Mouse (Mus musculus): ENCODE measurements around the gene Ppp2r2c. TPM values are rescaled to one million over a fixed set of nuclear protein-coding genes. Genes with fewer than 3 reads are reported as not detected.
"Not testable (repeated sequence)": the region's sequence is repeated elsewhere in the genome, so short reads cannot be mapped to it uniquely, and the experiment has no call there.

Gene Ppp2r2c
- polyA plus RNA-seq, 1 experiment from 2014 or later: 0.40 TPM

DNA sequence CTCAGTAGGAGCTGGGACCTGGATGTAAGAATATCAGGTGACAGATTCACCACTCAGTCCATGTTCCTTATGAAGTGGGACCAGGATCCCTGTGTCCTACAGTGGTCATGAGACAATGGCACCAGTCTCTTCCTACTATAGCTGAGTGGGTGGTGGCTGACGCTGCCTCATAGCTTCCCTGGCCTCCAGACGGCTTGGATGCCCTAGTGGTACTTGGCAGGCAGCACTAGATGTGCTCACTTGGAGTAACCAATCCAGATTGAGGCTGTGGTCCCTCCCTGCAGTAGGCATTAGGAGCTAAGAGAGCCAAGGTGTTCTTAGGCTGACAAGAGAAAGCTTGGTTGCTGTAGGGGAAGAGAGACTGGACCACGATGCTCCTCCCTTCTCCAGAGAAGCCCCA, 61.1 kb downstream of the Ppp2r2c start:
- Histone ChIP-seq H3K4me1 (ENCODE audit: control insufficient read depth, insufficient read depth, low read length) (no peaks in the 10 kb centered on the region), H3K4me3 (ENCODE audit: low read length) (no peak overlapping the region), H3K27ac (ENCODE audit: low read length) (no peak overlapping the region), H3K36me3 (ENCODE audit: control insufficient read depth, insufficient read depth, low read length) (no peaks in the 10 kb centered on the region), H3K9ac (ENCODE audit: low read depth, low read length) (no peak overlapping the region), H3K4me2 (ENCODE audit: low read depth, low read length) (no peak overlapping the region), H3K27me3 (replicated peaks; ENCODE audit: control insufficient read depth, insufficient read depth, low read length) (no peaks in the 10 kb centered on the region), H3K9me3 (ENCODE audit: control insufficient read depth, low read length) (no peaks in the 10 kb centered on the region)
- ATAC-seq: no peak
- WGBS: 70% methylated on average over 3 of the region's 3 CpGs

GRCm38 (mm10) chr5:36933383-36933782, 65.1 kb downstream of the Ppp2r2c start:
- Histone ChIP-seq H3K27ac (ENCODE audit: low read length) (no peak overlapping the region), H3K9ac (ENCODE audit: low read depth, low read length) (no peak overlapping the region), H3K36me3 (ENCODE audit: control insufficient read depth, insufficient read depth, low read length) (no peaks in the 10 kb centered on the region), H3K4me1 (ENCODE audit: control insufficient read depth, insufficient read depth, low read length) (no peaks in the 10 kb centered on the region), H3K27me3 (replicated peaks; ENCODE audit: control insufficient read depth, insufficient read depth, low read length) (no peaks in the 10 kb centered on the region), H3K4me3 (ENCODE audit: low read length) (no peak overlapping the region), H3K4me2 (ENCODE audit: low read depth, low read length) (no peak overlapping the region), H3K9me3 (ENCODE audit: control insufficient read depth, low read length) (no peaks in the 10 kb centered on the region)
- 57% methylated on average over 8 of the region's 8 CpGs for WGBS
- peak; percentile 75 for ATAC-seq

DNA sequence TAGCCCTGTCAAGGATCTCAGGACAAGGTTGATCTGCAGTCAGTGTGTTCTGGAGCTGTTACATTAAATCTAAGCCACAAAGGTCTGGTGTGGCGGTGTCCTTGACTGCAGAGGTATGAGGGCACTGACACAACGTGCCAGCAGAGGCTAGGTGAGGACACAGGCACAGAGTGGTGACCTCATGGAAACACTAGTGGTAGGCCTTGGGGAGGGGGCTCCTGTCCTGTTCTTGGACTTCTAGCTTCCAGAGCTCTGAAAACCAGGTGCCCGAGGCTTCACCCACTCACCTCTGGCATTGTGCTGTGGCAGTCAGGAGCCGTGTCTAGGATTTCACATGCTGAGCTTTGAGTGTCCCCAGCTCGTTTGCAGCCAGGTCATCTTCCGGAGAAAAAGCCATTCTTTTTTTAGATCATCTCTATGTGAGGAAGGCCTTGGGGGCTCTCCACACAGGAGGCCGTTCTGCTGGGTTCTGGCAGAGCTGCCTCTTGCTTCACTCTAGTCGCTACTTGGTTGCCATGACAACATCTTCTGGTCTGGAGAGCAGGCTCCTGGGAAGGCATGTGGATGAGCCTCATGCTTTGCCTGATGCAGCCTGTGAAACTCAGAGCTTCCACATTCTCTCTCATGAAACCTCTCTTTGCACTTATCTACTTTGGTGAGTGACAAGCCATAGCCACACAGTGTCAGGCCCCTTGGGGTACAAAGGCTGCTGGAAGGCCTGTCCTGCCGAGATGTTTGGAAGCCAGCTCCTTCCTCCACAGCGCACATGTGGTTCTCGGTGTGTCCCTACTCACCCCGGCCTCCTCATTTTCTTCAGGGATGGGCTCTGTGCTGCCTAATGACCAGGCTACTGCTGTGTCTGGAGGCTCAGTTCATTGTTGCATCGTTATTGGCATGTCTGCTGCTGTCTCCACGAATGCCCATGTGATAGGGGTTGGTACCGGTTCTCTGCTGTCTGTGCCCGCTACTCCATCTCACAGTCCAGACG, 67.5 kb downstream of the Ppp2r2c start:
- WGBS: 66% methylated on average over 17 of the region's 17 CpGs
- Histone ChIP-seq H3K27me3 (replicated peaks; ENCODE audit: control insufficient read depth, insufficient read depth, low read length) (no peaks in the 10 kb centered on the region), H3K4me1 (ENCODE audit: control insufficient read depth, insufficient read depth, low read length) (no peaks in the 10 kb centered on the region), H3K9me3 (ENCODE audit: control insufficient read depth, low read length) (no peaks in the 10 kb centered on the region), H3K27ac (ENCODE audit: low read length) (no peak overlapping the region), H3K9ac (ENCODE audit: low read depth, low read length) (no peak overlapping the region), H3K4me3 (ENCODE audit: low read length) (no peak overlapping the region), H3K4me2 (ENCODE audit: low read depth, low read length) (no peak overlapping the region), H3K36me3 (ENCODE audit: control insufficient read depth, insufficient read depth, low read length) (no peaks in the 10 kb centered on the region)
- no peak for ATAC-seq

GRCm38 (mm10) chr5:36936548-36936947, 68.2 kb downstream of the Ppp2r2c start:
- H3K9ac ChIP-seq (ENCODE audit: low read depth, low read length): no peak overlapping the region

DNA sequence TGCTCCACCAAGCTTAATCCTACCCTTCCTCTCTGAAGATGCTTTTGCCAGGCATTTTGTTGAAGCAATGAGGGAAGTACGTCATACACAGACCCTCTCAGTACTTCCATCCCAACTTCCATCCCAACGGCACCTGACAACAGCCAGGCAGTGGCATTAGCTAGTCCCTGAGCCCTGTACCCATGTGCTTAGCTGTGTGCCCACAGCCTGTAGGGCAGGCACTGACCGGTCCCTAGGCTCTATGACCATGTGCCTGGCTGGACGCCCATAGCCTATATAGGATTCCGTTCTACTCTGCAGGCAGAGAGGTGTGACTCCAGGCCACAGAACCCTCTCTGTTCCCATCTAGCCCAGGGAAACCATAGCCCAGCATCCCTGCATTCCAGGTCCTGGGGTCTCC, 69.7 kb downstream of the Ppp2r2c start:
- no peaks in the 10 kb centered on the region for H3K36me3 ChIP-seq (ENCODE audit: control insufficient read depth, insufficient read depth, low read length)
- 85% methylated on average over 5 of the region's 5 CpGs for WGBS
- H3K9me3 ChIP-seq (ENCODE audit: control insufficient read depth, low read length): no peaks in the 10 kb centered on the region
- no peaks in the 10 kb centered on the region for H3K4me1 ChIP-seq (ENCODE audit: control insufficient read depth, insufficient read depth, low read length)
- no peak overlapping the region for H3K27ac ChIP-seq (ENCODE audit: low read length)
- no peak overlapping the region for H3K4me3 ChIP-seq (ENCODE audit: low read length)
- H3K27me3 ChIP-seq (replicated peaks; ENCODE audit: control insufficient read depth, insufficient read depth, low read length): no peaks in the 10 kb centered on the region
- no peak overlapping the region for H3K9ac ChIP-seq (ENCODE audit: low read depth, low read length)
- no peak for ATAC-seq
- H3K4me2 ChIP-seq (ENCODE audit: low read depth, low read length): no peak overlapping the region

More at GRCm38 (mm10) chr5:36936548-36936947, 68.2 kb downstream of the Ppp2r2c start:
- Histone ChIP-seq H3K36me3 (ENCODE audit: control insufficient read depth, insufficient read depth, low read length) (no peaks in the 10 kb centered on the region), H3K4me1 (ENCODE audit: control insufficient read depth, insufficient read depth, low read length) (no peaks in the 10 kb centered on the region), H3K4me3 (ENCODE audit: low read length) (no peak overlapping the region), H3K9me3 (ENCODE audit: control insufficient read depth, low read length) (no peaks in the 10 kb centered on the region), H3K27me3 (replicated peaks; ENCODE audit: control insufficient read depth, insufficient read depth, low read length) (no peaks in the 10 kb centered on the region), H3K27ac (ENCODE audit: low read length) (no peak overlapping the region), H3K4me2 (ENCODE audit: low read depth, low read length) (no peak overlapping the region)
- WGBS: 66% methylated on average over 7 of the region's 7 CpGs
- no peak for ATAC-seq

DNA sequence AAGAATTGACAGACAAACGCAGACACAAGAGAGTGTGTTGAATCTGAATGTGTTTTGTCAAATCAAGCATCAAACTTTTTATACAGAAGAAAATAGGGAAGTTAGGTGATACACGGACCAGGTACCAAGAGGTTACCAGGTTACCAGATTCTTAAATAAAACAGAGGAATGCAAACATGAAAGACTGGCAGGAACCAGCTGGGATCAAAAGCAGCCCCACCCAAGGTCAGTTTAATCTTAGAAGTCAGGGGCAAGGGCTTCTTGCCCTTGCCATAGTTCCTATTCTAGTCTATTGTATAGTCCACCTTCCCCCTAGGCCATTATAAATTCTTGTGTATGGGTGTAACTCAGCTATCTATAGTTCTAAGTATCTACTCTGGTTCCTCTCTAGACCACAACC, 70.7 kb downstream of the Ppp2r2c start:
- H3K36me3 ChIP-seq (ENCODE audit: control insufficient read depth, insufficient read depth, low read length); H3K4me2 ChIP-seq (ENCODE audit: low read depth, low read length); ATAC-seq; H3K9me3 ChIP-seq (ENCODE audit: control insufficient read depth, low read length); H3K9ac ChIP-seq (ENCODE audit: low read depth, low read length); H3K4me1 ChIP-seq (ENCODE audit: control insufficient read depth, insufficient read depth, low read length); H3K27me3 ChIP-seq (replicated peaks; ENCODE audit: control insufficient read depth, insufficient read depth, low read length); H3K27ac ChIP-seq (ENCODE audit: low read length); H3K4me3 ChIP-seq (ENCODE audit: low read length): not testable (repeated sequence)
- WGBS: 61% methylated on average over 2 of the region's 2 CpGs

DNA sequence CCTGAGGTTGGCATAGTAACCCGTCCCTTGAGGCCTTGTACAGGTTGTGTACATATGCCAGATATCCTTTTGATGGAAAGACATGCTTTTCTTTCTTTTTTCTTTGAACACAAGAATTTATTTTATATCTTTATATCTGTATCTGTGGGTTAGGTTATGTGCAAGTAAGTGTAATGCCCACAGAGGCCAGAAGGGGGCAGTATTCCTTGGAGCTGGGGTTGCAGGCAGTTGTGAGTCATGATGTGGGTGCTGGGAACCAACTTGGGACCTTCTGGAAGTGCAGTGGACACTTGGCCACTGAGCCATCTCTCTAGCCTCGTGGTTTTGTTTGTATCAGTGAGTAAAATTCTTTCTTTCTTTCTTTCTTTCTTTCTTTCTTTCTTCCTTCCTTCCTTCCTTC, 74.1 kb downstream of the Ppp2r2c start:
- H3K9me3 ChIP-seq (ENCODE audit: control insufficient read depth, low read length): no peaks in the 10 kb centered on the region
- no peaks in the 10 kb centered on the region for H3K4me1 ChIP-seq (ENCODE audit: control insufficient read depth, insufficient read depth, low read length)
- no peak overlapping the region for H3K9ac ChIP-seq (ENCODE audit: low read depth, low read length)
- 84% methylated on average over 2 of the region's 2 CpGs for WGBS
- H3K27ac ChIP-seq (ENCODE audit: low read length): no peak overlapping the region
- H3K4me3 ChIP-seq (ENCODE audit: low read length): no peak overlapping the region
- no peaks in the 10 kb centered on the region for H3K27me3 ChIP-seq (replicated peaks; ENCODE audit: control insufficient read depth, insufficient read depth, low read length)
- no peaks in the 10 kb centered on the region for H3K36me3 ChIP-seq (ENCODE audit: control insufficient read depth, insufficient read depth, low read length)
- H3K4me2 ChIP-seq (ENCODE audit: low read depth, low read length): no peak overlapping the region
- no peak for ATAC-seq

DNA sequence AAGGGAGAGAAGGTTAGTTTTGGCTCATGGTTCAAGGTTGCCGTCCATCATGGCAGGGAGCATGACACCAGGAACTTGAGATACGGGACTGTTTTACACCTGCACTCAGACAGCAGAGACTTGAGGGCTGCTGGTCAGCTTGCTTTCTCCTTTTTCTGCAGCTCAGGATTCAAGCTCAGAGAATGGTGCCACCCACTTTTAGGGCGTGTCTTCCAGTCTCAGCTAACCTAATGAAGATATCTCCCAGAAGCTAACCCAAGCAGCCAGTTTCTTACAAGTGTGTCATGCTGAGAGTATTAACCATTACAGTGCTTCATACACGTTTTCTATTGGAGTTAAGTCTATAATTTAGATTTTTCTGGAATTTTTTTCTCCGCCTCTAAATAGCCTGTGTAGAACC, 76.2 kb downstream of the Ppp2r2c start:
- Histone ChIP-seq H3K4me3 (ENCODE audit: low read length) (no peak overlapping the region), H3K9ac (ENCODE audit: low read depth, low read length) (no peak overlapping the region), H3K9me3 (ENCODE audit: control insufficient read depth, low read length) (no peaks in the 10 kb centered on the region), H3K27me3 (replicated peaks; ENCODE audit: control insufficient read depth, insufficient read depth, low read length) (no peaks in the 10 kb centered on the region), H3K27ac (ENCODE audit: low read length) (no peak overlapping the region), H3K36me3 (ENCODE audit: control insufficient read depth, insufficient read depth, low read length) (no peaks in the 10 kb centered on the region), H3K4me1 (ENCODE audit: control insufficient read depth, insufficient read depth, low read length) (no peaks in the 10 kb centered on the region), H3K4me2 (ENCODE audit: low read depth, low read length) (no peak overlapping the region)
- no peak for ATAC-seq
- 56% methylated on average over 5 of the region's 5 CpGs for WGBS

DNA sequence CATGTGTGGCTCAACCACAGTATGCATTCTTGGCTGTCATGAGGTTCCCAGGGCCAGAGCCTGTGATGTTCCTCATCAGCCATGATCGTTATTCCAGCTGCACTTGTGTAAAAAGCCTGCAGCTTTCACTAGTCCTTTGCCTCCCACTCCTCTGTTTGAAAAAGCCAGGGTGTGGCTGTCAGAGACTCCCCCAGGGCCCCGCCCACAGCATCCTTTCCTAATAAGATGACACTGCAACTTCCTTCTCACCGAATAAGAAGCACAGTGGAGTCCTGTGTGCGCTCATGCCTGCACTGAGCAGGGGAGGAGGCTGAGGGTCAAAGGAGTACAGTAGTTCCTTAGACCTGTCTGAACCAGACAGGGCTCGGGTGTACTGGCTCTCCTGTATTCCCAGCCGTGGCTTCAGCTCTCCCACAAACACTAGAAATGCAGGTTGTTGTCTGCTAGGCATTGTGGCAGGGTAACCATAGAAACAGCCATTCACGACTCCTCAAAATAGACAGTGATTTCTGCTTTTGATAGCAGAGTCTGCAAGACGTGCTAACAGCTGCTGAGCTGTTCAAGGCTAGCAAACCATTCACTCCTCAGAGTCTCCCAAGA, 76.9 kb downstream of the Ppp2r2c start:
- no peak overlapping the region for H3K27ac ChIP-seq (ENCODE audit: low read length)
- H3K9me3 ChIP-seq (ENCODE audit: control insufficient read depth, low read length): no peaks in the 10 kb centered on the region
- no peak overlapping the region for H3K4me3 ChIP-seq (ENCODE audit: low read length)
- H3K4me2 ChIP-seq (ENCODE audit: low read depth, low read length): no peak overlapping the region
- no peak overlapping the region for H3K9ac ChIP-seq (ENCODE audit: low read depth, low read length)
- H3K36me3 ChIP-seq (ENCODE audit: control insufficient read depth, insufficient read depth, low read length): no peaks in the 10 kb centered on the region
- WGBS: 53% methylated on average over 8 of the region's 8 CpGs
- ATAC-seq: no peak
- H3K4me1 ChIP-seq (ENCODE audit: control insufficient read depth, insufficient read depth, low read length): no peaks in the 10 kb centered on the region
- no peaks in the 10 kb centered on the region for H3K27me3 ChIP-seq (replicated peaks; ENCODE audit: control insufficient read depth, insufficient read depth, low read length)
